Mouse (Mus musculus): ENCODE results near the gene Capns1. TPM values are rescaled to one million over a fixed set of nuclear protein-coding genes. Genes with fewer than 3 reads are reported as not detected.
A peak's percentile ranks its signal among the peaks of the same experiment; 100 is the strongest.

The Capns1 gene
- total RNA-seq, 2 experiments from 2014 or later = 173 to 175 TPM

DNA sequence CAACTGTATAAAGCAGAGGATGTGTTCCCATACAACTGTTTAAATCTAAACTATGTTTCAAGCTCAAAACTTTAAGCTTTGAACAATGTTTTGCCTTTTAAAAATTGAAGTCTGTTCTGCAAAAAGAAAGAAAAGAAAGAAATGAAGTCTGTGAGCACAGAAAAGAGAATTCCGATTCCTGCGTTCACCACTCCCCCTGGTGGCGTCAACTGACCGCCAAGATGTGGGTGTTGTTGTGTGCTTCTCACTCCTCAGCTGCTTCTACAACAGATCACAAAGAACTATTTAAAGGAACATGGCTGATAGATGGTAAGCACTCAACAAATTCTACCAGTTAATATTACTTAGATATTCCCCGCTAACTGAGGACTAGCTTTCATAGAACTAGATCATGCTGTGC is 35.5 kb downstream of the Capns1 start:
- Histone ChIP-seq H3K4me3 (no peak overlapping the region), H3K27ac (no peak overlapping the region)
- intact Hi-C loops (cut with DNase I) = no loop called here
- DNase-seq (ENCODE audit: extremely low spot score in 1 of 2, low spot score in 2 of 2) = no peak
- TF ChIP-seq CTCF (IDR thresholded peaks at IDR 0.05) = peak; percentile 39

DNA sequence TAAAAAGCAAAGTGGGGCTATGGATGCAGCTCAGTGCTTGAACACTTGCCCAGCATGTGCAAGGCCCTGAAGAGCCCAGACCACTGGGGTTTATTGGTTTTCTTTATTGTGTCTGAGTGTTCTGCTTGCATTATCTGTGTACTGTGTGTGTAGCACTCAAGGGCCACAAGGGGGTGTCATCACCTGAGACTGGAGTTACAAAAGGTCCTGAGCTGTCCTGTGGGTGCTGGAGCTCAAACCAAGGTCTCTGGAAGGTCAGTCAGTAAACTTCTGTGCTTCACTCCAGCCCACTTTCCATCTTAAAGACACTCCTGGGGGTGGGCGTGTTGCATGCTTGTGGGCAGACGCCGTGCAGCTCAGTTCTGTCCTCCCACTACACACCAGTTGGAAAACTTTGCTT is 43.1 kb downstream of the Capns1 start:
- intact Hi-C loops (cut with DNase I) = no loop called here
- no peak overlapping the region for H3K27ac ChIP-seq

DNA sequence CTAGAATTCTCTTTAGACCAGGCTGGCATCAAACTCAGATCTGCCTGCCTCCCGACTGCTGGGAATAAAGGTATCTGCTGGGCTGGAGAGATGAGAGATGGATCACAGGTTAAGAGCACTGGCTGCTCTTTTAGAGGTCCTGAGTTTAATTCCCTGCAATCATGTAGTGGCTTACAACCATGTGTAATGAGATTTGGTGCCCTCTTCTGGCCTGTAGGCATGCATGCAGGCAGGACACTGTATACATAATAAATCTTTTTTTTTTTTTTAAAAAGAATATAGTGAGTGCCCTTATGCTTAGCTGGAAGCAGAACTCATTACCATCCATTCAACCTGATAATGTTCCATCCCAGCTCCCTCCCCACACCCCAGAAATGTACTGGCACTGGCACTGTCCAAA is 44.6 kb downstream of the Capns1 start:
- Histone ChIP-seq H3K27ac (no peak overlapping the region), H3K4me3 (no peak overlapping the region)
- intact Hi-C loops (cut with DNase I) = no loop called here
- TF ChIP-seq CTCF (IDR thresholded peaks at IDR 0.05) = no peak; the same call in 1 of the 2 replicates
- no peak for DNase-seq (ENCODE audit: extremely low spot score in 1 of 2, low spot score in 2 of 2)

More for the DNA sequence above, 43.1 kb downstream of the Capns1 start:
- DNase-seq (ENCODE audit: extremely low spot score in 1 of 2, low spot score in 2 of 2) = no peak
- TF ChIP-seq CTCF (IDR thresholded peaks at IDR 0.05) = no peak; the same call in 1 of the 2 replicates
- H3K4me3 ChIP-seq = no peak overlapping the region

DNA sequence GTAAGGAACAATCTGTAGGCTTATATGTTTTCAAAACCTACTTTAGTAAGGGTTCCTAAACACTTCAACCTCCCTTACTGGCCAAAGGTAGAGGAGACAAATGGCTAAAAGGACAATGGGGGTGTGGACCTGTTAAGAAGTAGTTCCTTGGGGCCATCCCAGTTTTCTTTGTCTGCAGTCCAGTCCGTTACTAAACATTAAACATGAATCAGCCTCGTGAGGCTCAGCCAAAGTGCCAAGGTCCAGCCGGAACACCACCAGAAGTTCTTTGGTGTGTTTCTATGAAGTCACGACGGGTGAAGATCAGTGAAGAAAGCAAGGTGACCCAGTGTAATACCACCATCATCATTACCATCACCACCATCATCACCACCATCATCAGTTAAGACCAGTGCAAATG is 51.6 kb downstream of the Capns1 start:
- no peak for TF ChIP-seq CTCF (IDR thresholded peaks at IDR 0.05)
- no peak overlapping the region for H3K4me3 ChIP-seq
- DNase-seq (ENCODE audit: extremely low spot score in 1 of 2, low spot score in 2 of 2) = no peak
- H3K27ac ChIP-seq = no peak overlapping the region
- intact Hi-C loops (cut with DNase I) = no loop called here

DNA sequence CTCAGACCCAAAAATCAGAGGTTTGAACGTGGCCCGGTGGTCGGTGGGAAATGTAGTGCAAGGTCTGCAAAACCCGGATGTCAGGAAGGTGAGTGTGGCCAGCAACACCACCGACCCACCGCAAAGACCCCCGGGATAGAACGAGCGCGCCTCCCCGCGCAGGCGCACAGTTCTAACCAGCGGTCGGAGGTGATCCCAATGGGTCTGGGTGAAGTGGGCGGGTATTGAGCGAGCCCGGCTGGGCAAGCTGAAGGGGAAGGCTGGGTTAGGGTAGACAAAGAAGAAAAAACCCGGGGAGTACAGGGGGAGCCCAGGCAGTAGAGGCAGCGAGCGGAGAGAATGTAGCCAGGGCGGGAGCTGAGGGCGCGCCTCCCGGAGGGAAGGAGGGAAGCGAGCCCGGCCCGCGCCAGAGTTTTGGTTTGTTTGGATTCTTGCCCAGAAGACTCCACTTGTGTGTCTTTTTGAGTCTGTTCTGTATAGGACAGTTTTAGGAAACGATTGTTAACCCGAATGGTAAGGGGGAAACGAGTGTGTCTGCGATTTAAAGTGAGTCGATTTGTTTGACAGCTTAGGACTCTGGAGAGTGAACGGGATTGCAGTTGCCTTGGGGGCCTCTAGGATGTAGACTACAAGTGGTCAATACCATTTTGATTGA is 54.9 kb downstream of the Capns1 start:
- peak overlapping the region; percentile 4 for H3K27ac ChIP-seq
- intact Hi-C loops (cut with DNase I) = no loop called here
- DNase-seq (ENCODE audit: extremely low spot score in 1 of 2, low spot score in 2 of 2) = peak; percentile 62 to 78
- H3K4me3 ChIP-seq = peak overlapping the region; percentile 48
- no peak for TF ChIP-seq CTCF (IDR thresholded peaks at IDR 0.05)

DNA sequence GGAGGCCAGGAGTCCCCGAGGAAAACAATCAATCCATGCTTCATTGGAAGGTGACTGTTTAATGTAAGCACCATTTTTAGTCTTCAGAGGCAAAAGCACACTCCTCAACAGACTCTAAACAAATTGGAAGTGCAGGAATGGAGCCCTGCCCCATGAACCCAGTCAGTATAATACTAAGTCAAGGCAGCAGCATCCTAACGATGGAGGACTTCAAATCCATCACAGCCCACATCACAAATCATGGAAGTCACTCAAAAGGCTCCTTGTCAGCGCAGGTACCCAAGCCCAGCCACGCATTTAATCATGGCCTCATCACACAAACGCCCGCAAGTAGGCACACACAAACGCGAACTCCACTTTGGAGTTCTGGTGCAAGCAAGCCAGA is 55.4 kb downstream of the Capns1 start:
- DNase-seq (ENCODE audit: extremely low spot score in 1 of 2, low spot score in 2 of 2) = no peak
- Histone ChIP-seq H3K27ac (no peak overlapping the region; the same call in 1 of the 2 replicates), H3K4me3 (peak overlapping the region; percentile 48)
- no peak for TF ChIP-seq CTCF (IDR thresholded peaks at IDR 0.05)
- intact Hi-C loops (cut with DNase I) = no loop called here

Other genes starting within 250 kb of the Capns1 start
- 10 to 100 TPM; 17.4 to 19.0 TPM for gene Zfp74, start 244.7 kb downstream of the Capns1 start, total RNA-seq (2021)
- 1 to 10 TPM; 3.6 to 3.9 TPM for gene Zfp568, start 214.9 kb downstream of the Capns1 start, total RNA-seq (2021)
- gene Zfp14, start 147.4 kb downstream of the Capns1 start, total RNA-seq (2021) = 1 to 10 TPM; 6.8 to 7.8 TPM
- gene Zfp82, start 125.9 kb downstream of the Capns1 start, total RNA-seq (2021) = 1 to 10 TPM; 3.6 to 3.8 TPM
- gene Gm26920, start 108.4 kb downstream of the Capns1 start, total RNA-seq (2021) = 1 to 10 TPM; 1.1 to 1.4 TPM
- 1 to 10 TPM; 7.0 to 7.2 TPM for gene Zfp566, start 108.3 kb downstream of the Capns1 start, total RNA-seq (2021)
- gene Zfp260, start 104.0 kb downstream of the Capns1 start, total RNA-seq (2021) = 10 to 100 TPM; 71.7 to 72.1 TPM
- gene Zfp382, start 76.9 kb downstream of the Capns1 start, total RNA-seq (2021) = 10 to 100 TPM; 34.3 to 37.8 TPM
- 10 to 100 TPM; 47.3 to 49.9 TPM for gene Zfp146, start 29.1 kb downstream of the Capns1 start, total RNA-seq (2021)
- 1 to 10 TPM; 2.9 to 7.2 TPM for gene Cox7a1, start 14.7 kb downstream of the Capns1 start, total RNA-seq (2021)
- gene Polr2i, start 33.1 kb upstream of the Capns1 start, total RNA-seq (2021) = 10 to 100 TPM; 53.3 to 56.3 TPM
- gene Tbcb, start 33.5 kb upstream of the Capns1 start, total RNA-seq (2021) = 100 to 1,000 TPM; 125 to 133 TPM
- gene Ovol3, start 36.9 kb upstream of the Capns1 start, total RNA-seq (2021) = not detected
- not detected for gene Thap8, start 81.3 kb upstream of the Capns1 start, total RNA-seq (2021)
- 1 to 10 TPM; 1.0 to 1.6 TPM for gene Wdr62, start 81.6 kb upstream of the Capns1 start, total RNA-seq (2021)
- gene Clip3, start 92.9 kb upstream of the Capns1 start, total RNA-seq (2021) = 100 to 1,000 TPM; 488 to 492 TPM
- gene Alkbh6, start 109.9 kb upstream of the Capns1 start, total RNA-seq (2021) = 10 to 100 TPM; 65.7 to 71.4 TPM
- 10 to 100 TPM in 1 of 2 experiments, 1 to 10 TPM in 1; 8.8 to 19.2 TPM for gene Syne4, start 116.0 kb upstream of the Capns1 start, total RNA-seq (2021)
- gene E130208F15Rik, start 122.9 kb upstream of the Capns1 start, total RNA-seq (2021) = under 1 TPM in 1 of 2 experiments, not detected in 1; 0.66 TPM
- 1 to 10 TPM; 7.0 to 8.0 TPM for gene Sdhaf1, start 125.1 kb upstream of the Capns1 start, total RNA-seq (2021)
- gene Lrfn3, start 164.0 kb upstream of the Capns1 start, total RNA-seq (2021) = 10 to 100 TPM; 33.0 to 36.4 TPM
- gene Tyrobp, start 214.9 kb upstream of the Capns1 start, total RNA-seq (2021) = 10 to 100 TPM; 25.9 to 26.6 TPM
- gene Hcst, start 221.0 kb upstream of the Capns1 start, total RNA-seq (2021) = 1 to 10 TPM in 1 of 2 experiments, not detected in 1; 3.1 TPM
- 1 to 10 TPM; 3.9 to 5.1 TPM for gene Nfkbid, start 222.9 kb upstream of the Capns1 start, total RNA-seq (2021)
- 1,000 to 10,000 TPM; 1,205 to 1,260 TPM for gene Aplp1, start 246.7 kb upstream of the Capns1 start, total RNA-seq (2021)